Mouse (Mus musculus): ENCODE results near the gene Rbfox1. TPM values are rescaled to one million over a fixed set of nuclear protein-coding genes. Genes with fewer than 3 reads are reported as not detected.

Gene Rbfox1
- polyA plus RNA-seq, 1 experiment from 2014 or later = 0.71 TPM

DNA sequence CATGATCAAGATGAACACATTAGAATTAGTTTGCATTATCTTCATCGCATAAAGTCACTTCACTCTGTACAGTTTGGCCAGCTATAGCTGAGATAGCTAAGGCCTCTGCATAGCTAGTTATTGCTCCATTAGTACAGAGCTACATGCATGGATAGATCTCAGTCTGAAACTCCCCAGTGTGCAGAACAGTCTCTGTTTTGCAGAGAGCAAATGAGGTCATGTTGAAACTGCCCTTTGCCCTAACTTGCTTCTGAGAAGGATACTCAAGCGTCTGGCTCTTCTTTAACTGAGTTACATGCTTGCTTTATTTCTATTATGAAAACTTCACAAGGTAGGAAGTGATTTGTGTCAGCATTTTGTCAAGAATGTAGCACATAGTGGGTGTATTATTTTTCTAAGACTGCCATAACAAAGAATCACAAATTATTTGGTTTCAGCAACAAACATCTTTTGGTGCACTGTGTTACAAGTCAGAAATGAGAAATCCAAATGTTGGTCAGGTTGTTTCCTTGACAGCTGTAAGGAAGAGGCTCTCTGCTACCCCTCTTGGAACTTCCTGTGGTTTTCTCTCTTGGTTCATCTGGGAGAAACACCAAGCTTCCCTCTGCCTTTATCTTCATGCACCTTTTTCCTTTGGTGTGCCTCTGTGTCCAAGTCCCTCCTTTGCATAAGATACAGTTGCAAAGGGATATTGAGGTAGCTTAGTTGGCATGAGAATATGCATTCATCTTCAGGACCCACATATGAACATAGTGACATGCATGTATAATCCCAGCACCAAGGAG is 1321.2 kb downstream of the Rbfox1 start:
- Histone ChIP-seq H3K9me3 (no peaks in the 10 kb centered on the region), H3K4me1 (no peaks in the 10 kb centered on the region), H3K36me3 (replicated peaks) (no peaks in the 10 kb centered on the region), H3K4me3 (no peak overlapping the region), H3K27me3 (ENCODE audit: poor library complexity, severe bottlenecking) (no peaks in the 10 kb centered on the region), H3K27ac (no peak overlapping the region)
- whole genome bisulfite sequencing = 79% methylated on average over 2 of the region's 2 CpGs
- no peak for DNase-seq (ENCODE audit: extremely low spot score, low spot score)

DNA sequence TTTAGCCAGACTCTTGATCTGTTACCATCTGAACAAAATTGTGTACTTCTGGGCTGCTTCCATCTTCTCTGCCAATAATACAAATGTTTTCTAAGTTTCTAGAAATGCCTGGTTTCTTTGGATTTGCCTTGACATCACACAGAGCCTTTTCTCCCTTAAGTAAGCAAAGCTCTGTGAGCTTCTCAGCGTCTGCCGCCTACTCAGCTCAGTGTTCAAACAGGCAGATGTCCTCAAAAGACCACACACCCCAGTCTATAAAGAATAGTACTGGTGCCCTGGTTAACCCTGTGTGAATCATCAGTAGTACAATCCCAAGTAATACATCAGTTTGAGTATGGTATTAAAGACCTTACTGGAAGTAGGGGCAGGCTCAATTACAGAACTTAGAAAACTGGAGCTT is 1322.4 kb downstream of the Rbfox1 start:
- WGBS = 91% methylated on average over 2 of the region's 2 CpGs

DNA sequence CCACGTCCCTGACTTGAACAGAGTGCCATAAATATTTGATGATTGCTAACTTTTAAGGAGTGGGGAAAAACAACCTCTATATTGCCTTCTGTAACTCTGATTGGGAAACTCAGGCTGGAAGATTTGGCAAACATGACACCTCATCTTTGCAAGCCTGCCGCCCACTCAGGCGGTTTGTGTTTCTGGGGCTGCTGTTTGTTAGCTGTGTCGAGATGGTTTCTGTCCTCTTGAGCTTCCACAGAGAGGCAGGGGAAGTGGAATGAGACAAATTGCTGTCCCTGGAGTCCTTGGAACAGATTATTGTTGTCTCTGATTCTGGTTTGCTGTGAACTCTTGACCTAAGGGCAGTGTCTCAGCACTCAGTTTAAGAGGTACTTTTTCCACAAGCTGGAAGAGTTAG is 1327.6 kb downstream of the Rbfox1 start:
- WGBS = 80% methylated on average over 4 of the region's 4 CpGs

More for the DNA sequence above, 1322.4 kb downstream of the Rbfox1 start:
- H3K4me1 ChIP-seq = no peaks in the 10 kb centered on the region
- H3K27ac ChIP-seq = no peak overlapping the region
- H3K9me3 ChIP-seq = no peaks in the 10 kb centered on the region
- H3K4me3 ChIP-seq = no peak overlapping the region
- DNase-seq (ENCODE audit: extremely low spot score, low spot score) = no peak
- no peaks in the 10 kb centered on the region for H3K36me3 ChIP-seq (replicated peaks)
- H3K27me3 ChIP-seq (ENCODE audit: poor library complexity, severe bottlenecking) = no peaks in the 10 kb centered on the region

DNA sequence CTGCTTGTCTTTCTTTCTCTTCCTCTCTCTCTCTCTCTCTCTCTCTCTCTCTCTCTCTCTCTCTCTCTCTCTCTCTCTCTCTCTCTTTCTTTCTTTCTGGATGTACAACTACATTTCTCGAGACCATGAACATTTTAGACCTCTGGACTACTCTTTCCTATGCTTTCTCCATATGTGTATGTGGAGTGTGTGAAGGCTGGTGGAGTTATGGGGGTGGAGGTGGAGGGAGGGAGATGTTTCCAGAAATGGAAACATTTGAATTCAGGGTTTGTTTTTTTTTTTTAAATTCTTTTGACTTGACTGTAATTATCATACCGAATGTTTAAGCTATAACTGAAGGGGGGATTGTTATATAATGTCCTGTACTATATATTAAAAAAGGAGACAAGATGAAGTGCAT is 1338.1 kb downstream of the Rbfox1 start:
- no peaks in the 10 kb centered on the region for H3K36me3 ChIP-seq (replicated peaks)
- peaks cover 3% of the 10 kb centered on the region for H3K4me1 ChIP-seq
- no peak overlapping the region for H3K27ac ChIP-seq
- H3K9me3 ChIP-seq = no peaks in the 10 kb centered on the region
- H3K27me3 ChIP-seq (ENCODE audit: poor library complexity, severe bottlenecking) = no peaks in the 10 kb centered on the region
- no peak for DNase-seq (ENCODE audit: extremely low spot score, low spot score)
- WGBS = 82% methylated on average over 2 of the region's 2 CpGs
- H3K4me3 ChIP-seq = no peak overlapping the region

More for the DNA sequence above, 1327.6 kb downstream of the Rbfox1 start:
- H3K27ac ChIP-seq = no peak overlapping the region
- no peaks in the 10 kb centered on the region for H3K36me3 ChIP-seq (replicated peaks)
- no peak overlapping the region for H3K4me3 ChIP-seq
- no peak for DNase-seq (ENCODE audit: extremely low spot score, low spot score)
- H3K9me3 ChIP-seq = no peaks in the 10 kb centered on the region
- H3K4me1 ChIP-seq = peaks cover under 1% of the 10 kb centered on the region
- H3K27me3 ChIP-seq (ENCODE audit: poor library complexity, severe bottlenecking) = no peaks in the 10 kb centered on the region

DNA sequence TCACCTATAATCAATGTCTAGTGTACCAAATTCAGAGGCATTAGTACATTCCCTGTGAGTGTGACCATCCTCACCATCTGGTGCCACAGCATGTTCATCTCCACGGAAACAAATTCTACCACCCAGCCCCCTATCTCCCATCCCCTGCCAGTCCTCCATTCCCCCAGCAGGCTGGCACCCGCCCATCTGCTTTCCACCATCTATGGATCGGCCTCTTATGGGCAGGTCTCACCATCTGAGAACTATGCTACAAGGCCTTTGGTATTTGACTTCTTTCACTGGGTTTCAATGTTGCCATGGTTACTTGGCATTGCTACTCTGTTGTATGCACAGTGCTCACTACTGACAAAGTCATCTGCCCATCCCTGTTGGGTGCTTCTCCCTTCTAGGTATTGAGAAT is 1340.8 kb downstream of the Rbfox1 start:
- 88% methylated on average over 3 of the region's 3 CpGs for WGBS
- Histone ChIP-seq H3K27me3 (ENCODE audit: poor library complexity, severe bottlenecking) (no peaks in the 10 kb centered on the region), H3K4me3 (no peak overlapping the region), H3K4me1 (no peaks in the 10 kb centered on the region), H3K27ac (no peak overlapping the region), H3K9me3 (no peaks in the 10 kb centered on the region), H3K36me3 (replicated peaks) (no peaks in the 10 kb centered on the region)
- no peak for DNase-seq (ENCODE audit: extremely low spot score, low spot score)

DNA sequence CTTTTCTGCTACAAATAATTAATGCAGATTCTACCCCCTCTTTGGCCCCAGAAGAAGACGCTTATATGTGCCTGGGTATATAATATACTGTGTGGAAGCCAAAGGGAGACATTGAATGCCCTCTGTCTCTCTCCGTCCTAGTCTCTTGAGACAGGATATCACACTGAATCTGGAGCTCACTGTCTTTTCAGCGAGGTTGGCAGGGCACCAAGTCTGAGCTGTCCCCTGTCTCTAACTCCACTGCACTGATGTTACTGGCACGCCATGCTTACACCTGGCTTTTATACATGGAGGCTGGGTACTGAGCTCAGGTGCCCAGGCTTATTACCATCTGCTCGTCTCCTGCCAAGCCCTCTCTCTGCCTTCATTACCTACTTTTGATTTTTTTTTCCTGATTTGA is 1343.1 kb downstream of the Rbfox1 start:
- Histone ChIP-seq H3K4me3 (no peak overlapping the region), H3K4me1 (no peaks in the 10 kb centered on the region), H3K27me3 (ENCODE audit: poor library complexity, severe bottlenecking) (no peaks in the 10 kb centered on the region), H3K9me3 (no peaks in the 10 kb centered on the region), H3K36me3 (replicated peaks) (no peaks in the 10 kb centered on the region), H3K27ac (no peak overlapping the region)
- no peak for DNase-seq (ENCODE audit: extremely low spot score, low spot score)
- WGBS = 84% methylated on average over 5 of the region's 5 CpGs

DNA sequence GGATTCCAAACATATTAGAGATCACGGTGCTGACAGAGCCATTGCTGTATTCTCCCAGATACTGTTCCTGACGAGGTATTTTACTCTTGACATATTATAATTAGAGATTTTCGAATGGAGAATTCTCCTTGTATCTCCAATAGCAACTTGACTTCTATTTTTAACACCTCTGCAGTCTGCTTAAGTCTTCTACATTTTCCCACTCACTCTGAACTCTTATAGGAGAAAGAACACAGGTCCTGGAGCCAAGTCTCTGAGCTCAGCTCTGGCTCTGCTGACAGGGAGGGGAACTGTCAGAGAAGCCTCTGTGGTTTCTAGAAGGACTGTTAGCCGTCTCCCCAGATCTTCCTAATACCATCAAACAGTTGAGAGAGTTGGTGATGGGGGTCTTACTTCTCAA is 1344.1 kb downstream of the Rbfox1 start:
- DNase-seq (ENCODE audit: extremely low spot score, low spot score) = no peak
- 81% methylated on average over 4 of the region's 4 CpGs for WGBS
- Histone ChIP-seq H3K27ac (no peak overlapping the region), H3K36me3 (replicated peaks) (no peaks in the 10 kb centered on the region), H3K9me3 (no peaks in the 10 kb centered on the region), H3K4me3 (no peak overlapping the region), H3K27me3 (ENCODE audit: poor library complexity, severe bottlenecking) (no peaks in the 10 kb centered on the region), H3K4me1 (no peaks in the 10 kb centered on the region)

DNA sequence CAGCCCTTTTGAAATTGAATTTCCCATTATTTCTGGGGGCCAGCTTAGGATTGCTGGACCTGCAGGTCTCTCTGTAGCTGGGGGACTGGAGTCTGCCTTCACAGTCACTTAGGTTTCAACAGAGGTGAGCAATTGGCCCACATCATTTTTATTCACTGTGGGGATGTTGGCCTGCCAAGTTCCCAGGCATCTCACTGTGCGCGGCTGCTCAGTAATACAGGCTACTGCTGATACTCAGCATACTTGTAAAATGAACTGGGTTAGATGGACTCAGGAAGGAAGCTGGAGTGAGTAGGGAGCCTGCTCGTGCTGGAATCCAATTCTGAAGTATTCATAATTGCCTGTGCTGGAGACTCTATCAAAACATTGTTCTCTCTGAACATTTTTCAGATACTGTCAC is 1356.5 kb downstream of the Rbfox1 start:
- Histone ChIP-seq H3K36me3 (replicated peaks) (no peaks in the 10 kb centered on the region), H3K27me3 (ENCODE audit: poor library complexity, severe bottlenecking) (no peaks in the 10 kb centered on the region), H3K27ac (no peak overlapping the region), H3K9me3 (no peaks in the 10 kb centered on the region), H3K4me3 (no peak overlapping the region), H3K4me1 (no peaks in the 10 kb centered on the region)
- WGBS = 92% methylated on average over 3 of the region's 3 CpGs
- no peak for DNase-seq (ENCODE audit: extremely low spot score, low spot score)

DNA sequence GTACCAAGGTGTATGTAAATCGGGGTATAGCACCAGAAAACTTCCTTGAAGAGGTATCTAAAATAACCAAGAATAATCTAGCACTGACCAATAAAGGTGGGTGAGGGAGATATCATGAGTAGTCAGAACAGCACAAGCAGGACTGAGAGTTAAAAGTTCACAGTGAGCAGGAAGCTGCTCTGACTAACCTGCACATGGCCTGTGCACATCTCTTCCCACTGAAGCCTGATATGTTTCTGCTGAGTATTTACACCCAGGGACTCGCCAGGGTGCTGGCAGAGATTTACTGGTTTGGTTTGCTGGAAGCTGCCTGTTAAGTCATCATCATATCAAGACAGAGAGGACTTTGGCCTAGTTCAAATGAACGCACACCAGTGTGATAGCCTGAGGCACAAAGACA is 1357.3 kb downstream of the Rbfox1 start:
- no peaks in the 10 kb centered on the region for H3K4me1 ChIP-seq
- H3K27me3 ChIP-seq (ENCODE audit: poor library complexity, severe bottlenecking) = no peaks in the 10 kb centered on the region
- H3K9me3 ChIP-seq = no peaks in the 10 kb centered on the region
- no peaks in the 10 kb centered on the region for H3K36me3 ChIP-seq (replicated peaks)
- 86% methylated on average over 3 of the region's 3 CpGs for WGBS
- no peak for DNase-seq (ENCODE audit: extremely low spot score, low spot score)
- no peak overlapping the region for H3K27ac ChIP-seq
- H3K4me3 ChIP-seq = no peak overlapping the region

DNA sequence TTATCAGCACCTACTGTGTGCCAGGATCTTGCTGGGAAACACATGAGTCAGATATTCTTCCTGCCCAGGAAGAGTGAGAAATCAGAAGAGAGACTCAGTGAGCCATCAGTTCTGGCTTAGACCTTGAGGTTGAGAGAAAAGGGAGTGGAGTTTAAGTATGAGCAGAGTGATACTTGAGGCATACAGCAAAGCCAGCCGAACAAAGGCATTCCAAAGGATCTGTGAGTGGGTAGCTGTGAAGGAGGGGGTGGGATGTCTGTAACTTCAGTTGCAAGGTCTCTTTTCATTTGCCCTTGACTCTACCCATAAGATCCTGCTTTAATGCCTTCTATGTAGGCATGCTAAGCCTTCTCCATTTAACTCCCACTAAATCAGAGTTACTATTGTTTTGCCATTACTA is 1359.2 kb downstream of the Rbfox1 start:
- Histone ChIP-seq H3K27ac (no peak overlapping the region), H3K36me3 (replicated peaks) (no peaks in the 10 kb centered on the region), H3K4me3 (no peak overlapping the region), H3K9me3 (no peaks in the 10 kb centered on the region), H3K27me3 (ENCODE audit: poor library complexity, severe bottlenecking) (no peaks in the 10 kb centered on the region), H3K4me1 (no peaks in the 10 kb centered on the region)
- whole genome bisulfite sequencing = 85% methylated on average over 1 of the region's 1 CpGs
- no peak for DNase-seq (ENCODE audit: extremely low spot score, low spot score)

DNA sequence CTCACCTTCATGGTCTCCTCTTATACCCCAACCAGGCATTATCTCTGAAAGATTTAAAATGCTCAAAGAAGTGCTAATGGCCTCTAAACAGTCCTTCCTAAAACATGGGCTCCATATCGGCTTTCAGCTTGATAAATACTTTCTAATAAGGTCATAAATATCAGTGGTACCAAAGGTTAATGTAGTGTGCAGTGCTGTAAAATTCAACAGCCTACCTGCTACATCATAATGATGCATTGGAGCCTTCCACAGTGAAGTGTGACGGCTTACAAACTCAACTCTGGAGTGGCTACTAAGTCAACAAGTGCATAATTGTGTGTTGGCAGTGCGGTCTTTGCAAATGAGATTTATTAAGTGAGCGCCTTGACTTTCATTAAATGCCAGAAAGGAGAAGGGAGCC is 1366.5 kb downstream of the Rbfox1 start:
- H3K4me3 ChIP-seq = no peak overlapping the region
- 81% methylated on average over 4 of the region's 4 CpGs for WGBS
- no peaks in the 10 kb centered on the region for H3K9me3 ChIP-seq
- DNase-seq (ENCODE audit: extremely low spot score, low spot score) = no peak
- no peaks in the 10 kb centered on the region for H3K27me3 ChIP-seq (ENCODE audit: poor library complexity, severe bottlenecking)
- H3K4me1 ChIP-seq = peaks cover 11% of the 10 kb centered on the region
- H3K36me3 ChIP-seq (replicated peaks) = no peaks in the 10 kb centered on the region
- no peak overlapping the region for H3K27ac ChIP-seq

DNA sequence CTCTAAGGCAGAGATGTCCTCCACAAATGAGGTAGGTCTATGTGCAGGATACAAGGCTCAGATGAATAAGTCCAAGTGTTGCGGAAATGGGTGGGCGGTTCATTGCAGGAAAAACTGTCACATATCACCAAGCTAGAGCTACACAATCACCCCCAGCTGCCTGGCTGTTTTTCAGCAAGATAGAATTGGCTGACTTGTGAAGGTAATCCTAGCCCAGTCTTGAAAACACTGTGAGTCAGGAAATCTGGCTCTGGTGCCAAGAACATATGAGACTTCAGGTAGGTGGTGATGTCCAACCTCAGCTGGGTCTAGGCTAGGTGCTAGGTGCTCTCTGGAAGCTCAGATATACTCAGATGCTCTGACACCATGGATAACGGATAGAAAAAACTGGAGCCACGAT is 1372.2 kb downstream of the Rbfox1 start:
- H3K27ac ChIP-seq = no peak overlapping the region
- DNase-seq (ENCODE audit: extremely low spot score, low spot score) = no peak
- 92% methylated on average over 4 of the region's 4 CpGs for WGBS

DNA sequence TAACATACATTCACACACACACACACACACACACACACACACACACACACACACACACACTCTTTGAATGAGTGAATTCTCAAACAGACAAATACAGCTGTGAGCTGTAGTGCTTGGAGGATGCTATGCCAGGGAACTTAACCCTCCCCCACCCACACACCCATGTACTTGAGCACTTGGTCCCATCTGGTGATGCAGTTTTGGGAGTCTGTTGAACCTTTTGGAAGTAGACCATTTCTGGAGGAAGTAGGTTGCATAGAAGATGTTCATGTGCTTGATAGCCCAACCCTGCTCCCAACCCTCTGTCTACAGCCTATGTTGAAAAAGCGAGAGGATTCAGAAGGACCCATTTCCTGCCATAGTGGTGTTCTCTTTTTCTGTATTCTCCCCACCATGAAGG is 1378.1 kb downstream of the Rbfox1 start:
- no peak overlapping the region for H3K27ac ChIP-seq
- no peak overlapping the region for H3K4me3 ChIP-seq
- H3K27me3 ChIP-seq (ENCODE audit: poor library complexity, severe bottlenecking) = no peaks in the 10 kb centered on the region
- 77% methylated on average over 1 of the region's 1 CpGs for WGBS
- no peak for DNase-seq (ENCODE audit: extremely low spot score, low spot score)
- H3K36me3 ChIP-seq (replicated peaks) = no peaks in the 10 kb centered on the region
- no peaks in the 10 kb centered on the region for H3K4me1 ChIP-seq
- no peaks in the 10 kb centered on the region for H3K9me3 ChIP-seq

More for the DNA sequence above, 1372.2 kb downstream of the Rbfox1 start:
- no peaks in the 10 kb centered on the region for H3K4me1 ChIP-seq
- no peaks in the 10 kb centered on the region for H3K27me3 ChIP-seq (ENCODE audit: poor library complexity, severe bottlenecking)
- no peaks in the 10 kb centered on the region for H3K36me3 ChIP-seq (replicated peaks)
- no peaks in the 10 kb centered on the region for H3K9me3 ChIP-seq
- no peak overlapping the region for H3K4me3 ChIP-seq

DNA sequence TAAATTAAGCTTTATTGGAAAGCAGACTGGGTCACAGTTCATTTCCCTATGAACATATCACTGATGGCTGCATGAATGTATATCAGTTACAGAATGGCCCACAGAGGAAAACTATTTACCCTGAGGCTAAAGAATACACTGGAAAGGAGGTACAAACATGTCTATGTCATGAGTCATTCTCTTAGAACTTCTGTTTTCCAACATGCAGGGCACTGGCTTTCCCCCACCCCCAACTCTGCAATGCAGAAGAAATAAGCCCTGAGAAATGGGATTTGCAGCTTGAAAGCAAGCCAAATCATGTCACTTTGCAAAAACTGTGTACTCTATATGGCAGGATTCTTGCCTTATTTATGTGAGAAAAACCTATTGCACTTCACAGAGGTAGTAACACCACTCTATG is 1380.6 kb downstream of the Rbfox1 start:
- Histone ChIP-seq H3K4me1 (no peaks in the 10 kb centered on the region), H3K4me3 (no peak overlapping the region), H3K27ac (no peak overlapping the region), H3K9me3 (no peaks in the 10 kb centered on the region), H3K27me3 (ENCODE audit: poor library complexity, severe bottlenecking) (no peaks in the 10 kb centered on the region), H3K36me3 (replicated peaks) (no peaks in the 10 kb centered on the region)
- no peak for DNase-seq (ENCODE audit: extremely low spot score, low spot score)

All from forebrain, embryonic 10.5 days (tissue).